Mouse (Mus musculus) layer of hippocampus, adult 2 months (tissue): Measurements from ENCODE around the gene Tesc. TPM values are rescaled to one million over a fixed set of nuclear protein-coding genes. Genes with fewer than 3 reads are reported as not detected.

Experiments used
- DNase-seq, 2 experiments: peaks; one replicate each; pipeline ENCODE4 v3.0.0; 2022; ENCODE audit warnings: low spot score in 2 of 2
- H3K27ac ChIP-seq: fragments of 200-600 bp; 2 replicates; pipeline ENCODE4 v1.8.1; 2022
- H3K4me3 ChIP-seq: fragments of 200-600 bp; 2 replicates; pipeline ENCODE4 v1.8.1; 2022; ENCODE audit warnings: mild to moderate bottlenecking
- CTCF ChIP-seq: fragments of 200-600 bp; conservative IDR thresholded peaks from 2 replicates; pipeline ENCODE4 v1.8.1; 2022; ENCODE audit warnings: antibody characterized with exemption, mild to moderate bottlenecking, moderate library complexity
- total RNA-seq, 2 experiments: library from RNA; stranded (reverse); gene quantifications; 2 replicates each; pipeline ENCODE4 v1.2.3; 2021

Gene Tesc
- total RNA-seq, 2 experiments from 2014 or later: 88.0 to 91.2 TPM

- TF ChIP-seq CTCF: no peak
- peak in 1 of 2 experiments; percentile 56 for DNase-seq
- H3K27ac ChIP-seq: peak overlapping the region; percentile 61; the same call in 1 of the 2 replicates
These were observed 10.4 kb downstream of the Tesc start for GRCm38 (mm10) chr5:118037798-118038484.

GRCm38 (mm10) chr5:118039241-118039668 is 11.7 kb downstream of the Tesc start:
- no peak for TF ChIP-seq CTCF
- DNase-seq: no peak
- no peak overlapping the region for H3K4me3 ChIP-seq
- no peak overlapping the region for H3K27ac ChIP-seq

More at GRCm38 (mm10) chr5:118037798-118038484, 10.4 kb downstream of the Tesc start:
- no peak overlapping the region for H3K4me3 ChIP-seq

GRCm38 (mm10) chr5:118042599-118042998 is 15.1 kb downstream of the Tesc start:
- Histone ChIP-seq H3K27ac (no peak overlapping the region), H3K4me3 (no peak overlapping the region)
- DNase-seq: no peak
- no peak for TF ChIP-seq CTCF

GRCm38 (mm10) chr5:118043761-118044160 is 16.2 kb downstream of the Tesc start:
- H3K27ac ChIP-seq: no peak overlapping the region
- TF ChIP-seq CTCF: no peak
- H3K4me3 ChIP-seq: no peak overlapping the region
- no peak for DNase-seq

- H3K27ac ChIP-seq: no peak overlapping the region
- TF ChIP-seq CTCF: no peak
- no peak overlapping the region for H3K4me3 ChIP-seq
- peak; percentile 78 to 84 for DNase-seq
These were observed 17.4 kb downstream of the Tesc start for GRCm38 (mm10) chr5:118044907-118045306.

GRCm38 (mm10) chr5:118045385-118045784 is 17.8 kb downstream of the Tesc start:
- no peak overlapping the region for H3K4me3 ChIP-seq
- TF ChIP-seq CTCF: no peak
- no peak overlapping the region for H3K27ac ChIP-seq
- DNase-seq: no peak

- no peak for DNase-seq
- Histone ChIP-seq H3K27ac (no peak overlapping the region), H3K4me3 (no peak overlapping the region)
- no peak for TF ChIP-seq CTCF
These were observed 19.7 kb downstream of the Tesc start for GRCm38 (mm10) chr5:118047091-118047757.

- Histone ChIP-seq H3K4me3 (no peak overlapping the region), H3K27ac (no peak overlapping the region)
- no peak for DNase-seq
- TF ChIP-seq CTCF: no peak
These were observed 20.9 kb downstream of the Tesc start for GRCm38 (mm10) chr5:118048412-118048811.

GRCm38 (mm10) chr5:118048928-118049327 is 21.4 kb downstream of the Tesc start:
- TF ChIP-seq CTCF: no peak
- no peak overlapping the region for H3K4me3 ChIP-seq
- H3K27ac ChIP-seq: no peak overlapping the region
- DNase-seq: no peak

- no peak for DNase-seq
- Histone ChIP-seq H3K4me3 (no peak overlapping the region), H3K27ac (no peak overlapping the region)
- TF ChIP-seq CTCF: no peak
These were observed 23.2 kb downstream of the Tesc start for GRCm38 (mm10) chr5:118050743-118051142.

- no peak for DNase-seq
- no peak for TF ChIP-seq CTCF
- Histone ChIP-seq H3K4me3 (no peak overlapping the region), H3K27ac (no peak overlapping the region)
These were observed 24.6 kb downstream of the Tesc start for GRCm38 (mm10) chr5:118051981-118052662.

GRCm38 (mm10) chr5:118053205-118053604 is 25.7 kb downstream of the Tesc start:
- no peak for TF ChIP-seq CTCF
- DNase-seq: no peak
- no peak overlapping the region for H3K27ac ChIP-seq
- H3K4me3 ChIP-seq: no peak overlapping the region

- Histone ChIP-seq H3K4me3 (no peak overlapping the region), H3K27ac (peak overlapping the region; percentile 58)
- TF ChIP-seq CTCF: no peak
- DNase-seq: peak in 1 of 2 experiments; percentile 67
These were observed 30.1 kb downstream of the Tesc start for GRCm38 (mm10) chr5:118057508-118058111.
